Mouse (Mus musculus) thymus, postnatal 10 days (tissue): ENCODE measurements around the gene Aaas.

Source experiments
- DNase-seq, 2 experiments: peaks; one replicate each; pipeline ENCODE4 v3.0.0; 2021; ENCODE audit warnings: low spot score in 2 of 2

Aaas gene

DNA sequence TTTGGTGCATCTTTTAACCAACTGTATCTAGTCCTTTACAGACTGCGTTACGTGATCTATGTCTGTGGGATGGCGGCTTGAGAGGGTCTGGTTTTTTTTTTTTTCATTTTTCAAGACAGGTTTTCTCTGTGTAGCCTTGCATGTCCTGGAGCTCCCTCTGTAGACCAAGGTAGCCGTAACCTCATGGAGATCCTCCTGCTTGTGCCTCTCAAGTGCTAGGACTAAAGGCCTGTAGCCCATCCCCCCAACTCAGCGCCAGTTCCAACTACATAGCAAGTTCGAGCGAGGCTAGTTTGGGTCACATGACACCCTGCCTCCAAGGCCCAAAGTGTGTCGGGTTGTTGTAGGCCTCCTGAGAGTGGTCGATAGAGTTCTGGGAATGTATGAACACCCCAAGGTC lies 41.9 kb downstream of the Aaas start:
- DNase-seq = no peak

DNA sequence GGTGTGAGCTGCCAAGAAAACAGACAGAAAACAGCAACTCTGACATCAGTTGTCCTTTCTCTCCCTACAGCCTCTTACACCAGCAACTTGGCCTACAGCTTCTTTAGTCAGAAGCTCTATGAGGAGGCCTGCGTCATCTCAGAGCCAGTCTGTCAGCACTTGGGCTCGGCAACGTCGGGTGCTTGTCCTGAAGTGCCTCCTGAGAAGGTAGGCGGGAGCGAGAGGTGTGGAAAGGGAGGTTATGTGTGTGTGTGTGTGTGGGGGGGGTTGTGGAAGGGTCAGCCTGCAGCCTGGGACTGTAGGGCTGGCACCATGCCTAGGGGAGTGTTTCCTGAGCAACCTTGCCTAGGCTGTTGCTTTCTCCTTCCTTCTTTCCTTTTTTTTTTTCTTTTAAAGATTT lies 48.0 kb downstream of the Aaas start:
- no peak for DNase-seq

DNA sequence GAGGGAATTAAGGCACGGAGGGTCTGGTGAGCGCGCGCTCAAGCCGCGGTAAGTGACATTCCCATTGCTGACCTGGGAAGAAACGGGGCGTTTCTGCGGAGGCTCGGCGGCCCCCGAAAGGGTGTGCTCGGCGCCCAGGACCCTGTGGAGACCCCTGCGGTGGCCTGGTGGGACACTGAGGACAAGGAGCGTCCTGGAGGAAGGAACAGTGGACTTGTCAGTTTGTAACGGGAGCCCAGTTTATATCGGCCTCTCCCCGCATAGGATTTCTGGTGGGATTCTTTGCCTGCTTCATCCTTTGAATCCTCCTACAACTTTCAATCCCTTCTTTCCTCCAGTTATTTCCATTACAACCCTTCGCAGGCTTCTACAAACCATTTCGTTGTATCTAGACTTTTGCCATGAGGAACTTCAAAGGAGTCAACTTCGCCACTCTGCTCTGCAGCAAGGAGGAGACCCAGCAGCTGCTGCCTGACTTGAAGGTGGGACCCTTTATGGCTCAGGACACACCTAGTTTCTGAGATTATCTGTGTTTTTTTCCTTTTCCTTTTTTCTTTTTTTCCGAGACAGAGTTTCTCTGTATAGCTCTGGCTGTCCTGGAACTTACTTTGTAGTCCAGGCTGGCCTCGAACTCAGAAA lies 54.1 kb downstream of the Aaas start:
- no peak for DNase-seq

DNA sequence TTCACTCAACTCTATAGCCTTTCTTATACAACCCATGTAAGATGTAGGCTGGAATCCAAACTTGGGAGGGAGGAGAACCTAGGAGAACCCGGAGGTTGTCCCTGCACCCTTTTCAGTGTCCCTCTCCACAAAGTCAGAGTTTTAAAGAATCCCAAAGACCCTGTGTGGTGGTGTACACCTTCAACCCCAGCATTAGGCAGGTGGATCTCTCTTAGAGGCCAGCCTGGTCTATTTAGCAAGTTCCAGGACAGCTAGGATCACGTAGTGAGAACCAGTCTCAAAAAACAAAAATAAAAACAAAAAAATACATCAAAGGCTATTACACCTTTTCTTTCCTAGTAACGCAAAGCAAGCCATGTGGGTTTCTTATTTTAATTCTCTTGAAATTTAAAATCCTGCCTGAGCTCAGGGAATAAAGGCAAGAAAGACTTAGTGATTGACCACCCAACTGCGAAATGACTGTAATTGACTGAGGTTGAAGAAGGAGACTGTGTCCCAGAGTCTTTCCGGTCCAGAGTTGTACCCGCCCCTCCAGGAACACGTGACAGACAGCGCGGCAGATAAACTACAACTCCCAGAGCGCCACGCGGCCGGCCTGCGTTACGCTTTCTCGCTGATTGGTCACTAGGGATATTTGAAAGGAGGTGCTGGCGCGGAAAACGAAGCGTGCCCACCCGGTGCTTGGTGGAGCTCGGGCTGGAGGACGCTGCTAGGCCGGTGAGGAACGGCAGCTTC lies 54.8 kb downstream of the Aaas start, which contains the start of gene Espl1:
TSS of gene Espl1 (plus strand) at position 634 of the 735 bp plus-strand sequence.
- DNase-seq = peak; percentile 92 to 93
